Mouse (Mus musculus): ENCODE results near the gene Col8a2.

Col8a2 gene

GRCm38 (mm10) chr4:126260520-126261201, 25.9 kb upstream of the Col8a2 start:
- DNase-seq (ENCODE audit: low spot score in 2 of 2): peak; percentile 93

- no peak for DNase-seq (ENCODE audit: low spot score in 2 of 2)
Observed at GRCm38 (mm10) chr4:126261266-126261665, 25.3 kb upstream of the Col8a2 start.

GRCm38 (mm10) chr4:126261675-126262074, 24.9 kb upstream of the Col8a2 start:
- DNase-seq (ENCODE audit: low spot score in 2 of 2): no peak

GRCm38 (mm10) chr4:126262119-126262807, 24.3 kb upstream of the Col8a2 start, which contains the start of gene Trappc3:
TSS of gene Trappc3 (plus strand) at chr4:126262325.
- DNase-seq (ENCODE audit: low spot score in 2 of 2): peak; percentile 99 to 100

- DNase-seq (ENCODE audit: low spot score in 2 of 2): no peak
Observed at GRCm38 (mm10) chr4:126269292-126269691, 17.3 kb upstream of the Col8a2 start.

GRCm38 (mm10) chr4:126273753-126274152, 12.8 kb upstream of the Col8a2 start:
- DNase-seq (ENCODE audit: low spot score in 2 of 2): no peak

- no peak for DNase-seq (ENCODE audit: low spot score in 2 of 2)
Observed at GRCm38 (mm10) chr4:126275081-126275480, 11.5 kb upstream of the Col8a2 start.

GRCm38 (mm10) chr4:126275681-126276131, 10.9 kb upstream of the Col8a2 start:
- DNase-seq (ENCODE audit: low spot score in 2 of 2): peak; percentile 53 to 57

GRCm38 (mm10) chr4:126277906-126278564, 8.6 kb upstream of the Col8a2 start:
- DNase-seq (ENCODE audit: low spot score in 2 of 2): no peak

GRCm38 (mm10) chr4:126278565-126278915, 8.1 kb upstream of the Col8a2 start:
- DNase-seq (ENCODE audit: low spot score in 2 of 2): no peak

GRCm38 (mm10) chr4:126278961-126279360, 7.6 kb upstream of the Col8a2 start:
- DNase-seq (ENCODE audit: low spot score in 2 of 2): no peak

GRCm38 (mm10) chr4:126281706-126282105, 4.9 kb upstream of the Col8a2 start:
- no peak for DNase-seq (ENCODE audit: low spot score in 2 of 2)

GRCm38 (mm10) chr4:126283582-126283981, 3.0 kb upstream of the Col8a2 start:
- DNase-seq (ENCODE audit: low spot score in 2 of 2): no peak

GRCm38 (mm10) chr4:126287302-126287995, 856 bp downstream of the Col8a2 start:
- DNase-seq (ENCODE audit: low spot score in 2 of 2): no peak

- no peak for DNase-seq (ENCODE audit: low spot score in 2 of 2)
Observed at GRCm38 (mm10) chr4:126288085-126288666, 1.6 kb downstream of the Col8a2 start.

GRCm38 (mm10) chr4:126290314-126290713, 3.7 kb downstream of the Col8a2 start:
- no peak for DNase-seq (ENCODE audit: low spot score in 2 of 2)

GRCm38 (mm10) chr4:126291196-126291595, 4.6 kb downstream of the Col8a2 start:
- no peak for DNase-seq (ENCODE audit: low spot score in 2 of 2)

GRCm38 (mm10) chr4:126295152-126295551, 8.6 kb downstream of the Col8a2 start:
- no peak for DNase-seq (ENCODE audit: low spot score in 2 of 2)

GRCm38 (mm10) chr4:126295937-126296336, 9.3 kb downstream of the Col8a2 start:
- DNase-seq (ENCODE audit: low spot score in 2 of 2): no peak

GRCm38 (mm10) chr4:126296617-126297101, 10.1 kb downstream of the Col8a2 start:
- DNase-seq (ENCODE audit: low spot score in 2 of 2): peak; percentile 53 to 60

- no peak for DNase-seq (ENCODE audit: low spot score in 2 of 2)
Observed at GRCm38 (mm10) chr4:126300916-126301583, 14.5 kb downstream of the Col8a2 start.
